Mouse (Mus musculus) CH12.LX (cell line): ENCODE results near the gene Fam129c. TPM values are rescaled to one million over a fixed set of nuclear protein-coding genes. Genes with fewer than 3 reads are reported as not detected.

Experiments
- DNase-seq: peaks from one replicate; pipeline ENCODE4 v3.0.0-alpha.2; 2013; ENCODE audit errors: extremely low read depth
- H3K27ac ChIP-seq: 2 replicates; pipeline ENCODE4 v1.5.1; 2012; ENCODE audit warnings: low read depth, mild to moderate bottlenecking, control low read depth, moderate library complexity; ENCODE audit not compliant: insufficient read depth
- H3K27me3 ChIP-seq: replicated peaks from 2 replicates; pipeline ENCODE3; 2012; ENCODE audit warnings: inconsistent platforms
- H3K36me3 ChIP-seq, 2 experiments: replicated peaks in 1 of 2; 2 replicates each; pipeline versions ENCODE3 to v1.6.1; 2012; ENCODE audit warnings: inconsistent platforms in 1 of 2, low read length in 1 of 2, mild to moderate bottlenecking in 1 of 2, mixed read lengths in 1 of 2, moderate library complexity in 1 of 2; ENCODE audit not compliant: control insufficient read depth in 1 of 2, insufficient read depth in 1 of 2
- H3K4me1 ChIP-seq, 2 experiments: 2 replicates each; pipeline ENCODE4 v1.6.1; 2012; ENCODE audit warnings: inconsistent platforms in 1 of 2, moderate library complexity in 1 of 2; ENCODE audit not compliant: insufficient read depth in 2 of 2, control insufficient read depth in 1 of 2
- H3K4me2 ChIP-seq: 2 replicates; pipeline ENCODE4 v1.6.1; 2012; ENCODE audit warnings: low read depth, mild to moderate bottlenecking, control low read depth; ENCODE audit not compliant: poor library complexity, insufficient read depth, severe bottlenecking
- H3K4me3 ChIP-seq, 3 experiments: fragments of 150-350 bp in 1 of 3; sonication (generic) in 1 of 3; replicated peaks in 1 of 3; 2 replicates each; pipeline versions ENCODE3 to v1.5.1; 2011 to 2012; ENCODE audit warnings: low read depth in 2 of 3, low read length in 2 of 3, mild to moderate bottlenecking in 2 of 3, moderate library complexity in 2 of 3, control low read depth in 1 of 3, improper control_type of control experiment in 1 of 3, inconsistent platforms in 1 of 3, mixed read lengths in 1 of 3; ENCODE audit not compliant: poor library complexity in 1 of 3
- H3K79me2 ChIP-seq: replicated peaks from 2 replicates; pipeline ENCODE4 v1.6.1; 2012; ENCODE audit warnings: mild to moderate bottlenecking, moderate library complexity; ENCODE audit not compliant: control insufficient read depth, poor library complexity, insufficient read depth, severe bottlenecking; ENCODE audit errors: extremely low read depth
- H3K9ac ChIP-seq: 2 replicates; pipeline ENCODE4 v1.6.1; 2012; ENCODE audit warnings: low read depth, mild to moderate bottlenecking, control low read depth, moderate library complexity; ENCODE audit not compliant: insufficient read depth
- H3K9me3 ChIP-seq: replicated peaks from 2 replicates; pipeline ENCODE3; 2012; ENCODE audit warnings: low read length, inconsistent platforms, mixed read lengths
- BHLHE40 ChIP-seq: IDR thresholded peaks from 2 replicates; pipeline ENCODE4 v1.6.1; 2011; ENCODE audit warnings: mild to moderate bottlenecking, low read depth, low read length, improper control_type of control experiment
- CHD1 ChIP-seq: IDR thresholded peaks from 2 replicates; pipeline ENCODE4 v1.6.1; 2012; ENCODE audit warnings: low read depth, low read length, improper control_type of control experiment, inconsistent platforms
- CHD2 ChIP-seq: IDR thresholded peaks from 2 replicates; pipeline ENCODE4 v1.6.1; 2011; ENCODE audit warnings: low read length, improper control_type of control experiment
- CTCF ChIP-seq, 2 experiments: IDR thresholded peaks in 1 of 2; conservative IDR thresholded peaks in 1 of 2; 2 replicates each; pipeline ENCODE4 v1.5.1; 2011 to 2012; ENCODE audit warnings: low read depth in 2 of 2, low read length in 2 of 2, improper control_type of control experiment in 1 of 2, inconsistent platforms in 1 of 2, mild to moderate bottlenecking in 1 of 2, moderate library complexity in 1 of 2
- E2F4 ChIP-seq: IDR thresholded peaks from 2 replicates; pipeline ENCODE4 v1.6.1; 2011; ENCODE audit warnings: low read depth, low read length, improper control_type of control experiment; ENCODE audit not compliant: insufficient replicate concordance
- ELF1 ChIP-seq: IDR thresholded peaks from 2 replicates; pipeline ENCODE4 v1.6.1; 2014; ENCODE audit warnings: low read depth, mild to moderate bottlenecking, inconsistent platforms, low read length, improper control_type of control experiment
- EP300 ChIP-seq: IDR thresholded peaks from 2 replicates; pipeline ENCODE4 v1.6.1; 2011; ENCODE audit warnings: low read length, improper control_type of control experiment
- ETS1 ChIP-seq: conservative IDR thresholded peaks from 2 replicates; pipeline ENCODE4 v1.6.1; 2012; ENCODE audit warnings: low read depth, mild to moderate bottlenecking, inconsistent platforms, low read length, improper control_type of control experiment, moderate library complexity
- GABPA ChIP-seq: IDR thresholded peaks from 2 replicates; pipeline ENCODE4 v1.6.1; 2012; ENCODE audit warnings: low read depth, low read length, improper control_type of control experiment, inconsistent platforms; ENCODE audit not compliant: insufficient replicate concordance
- HCFC1 ChIP-seq: IDR thresholded peaks from 2 replicates; pipeline ENCODE4 v1.6.1; 2012; ENCODE audit warnings: low read depth, mild to moderate bottlenecking, inconsistent platforms, low read length, improper control_type of control experiment
- IRF4 ChIP-seq: IDR thresholded peaks from 2 replicates; pipeline ENCODE4 v1.6.1; 2014; ENCODE audit warnings: low read depth, mild to moderate bottlenecking, inconsistent platforms, low read length, improper control_type of control experiment
- JUND ChIP-seq: conservative IDR thresholded peaks from 2 replicates; pipeline ENCODE4 v1.6.1; 2011; ENCODE audit warnings: low read depth, low read length, improper control_type of control experiment
- KAT2A ChIP-seq: IDR thresholded peaks from 2 replicates; pipeline ENCODE4 v1.6.1; 2012; ENCODE audit warnings: low read length, improper control_type of control experiment, inconsistent platforms; ENCODE audit not compliant: insufficient replicate concordance
- MAFK ChIP-seq: IDR thresholded peaks from 2 replicates; pipeline ENCODE4 v1.6.1; 2011; ENCODE audit warnings: low read length, improper control_type of control experiment; ENCODE audit not compliant: insufficient replicate concordance
- MAX ChIP-seq: IDR thresholded peaks from 2 replicates; pipeline ENCODE4 v1.6.1; 2011; ENCODE audit warnings: low read length, improper control_type of control experiment
- MAZ ChIP-seq: IDR thresholded peaks from 2 replicates; pipeline ENCODE4 v1.6.1; 2012; ENCODE audit warnings: low read depth, mild to moderate bottlenecking, inconsistent platforms, low read length, improper control_type of control experiment, moderate library complexity
- MEF2A ChIP-seq: IDR thresholded peaks from 2 replicates; pipeline ENCODE4 v1.6.1; 2014; ENCODE audit warnings: low read depth, mild to moderate bottlenecking, inconsistent platforms, low read length, improper control_type of control experiment, borderline replicate concordance
- MXI1 ChIP-seq: IDR thresholded peaks from 2 replicates; pipeline ENCODE4 v1.6.1; 2011; ENCODE audit warnings: mild to moderate bottlenecking, low read depth, low read length, improper control_type of control experiment
- MYC ChIP-seq: IDR thresholded peaks from 2 replicates; pipeline ENCODE4 v1.6.1; 2011; ENCODE audit warnings: low read depth, mild to moderate bottlenecking, improper control_type of control experiment, low read length
- NELFE ChIP-seq: IDR thresholded peaks from 2 replicates; pipeline ENCODE4 v1.6.1; 2011; ENCODE audit warnings: low read depth, low read length, improper control_type of control experiment
- NRF1 ChIP-seq: IDR thresholded peaks from 2 replicates; pipeline ENCODE4 v1.6.1; 2014; ENCODE audit warnings: low read depth, mild to moderate bottlenecking, inconsistent platforms, low read length, improper control_type of control experiment, moderate library complexity
- PAX5 ChIP-seq: IDR thresholded peaks from 2 replicates; pipeline ENCODE4 v1.6.1; 2012; ENCODE audit warnings: low read length, inconsistent platforms, mixed read lengths
- POLR2A ChIP-seq: IDR thresholded peaks from 2 replicates; pipeline ENCODE4 v1.6.1; 2011; ENCODE audit warnings: low read depth, mild to moderate bottlenecking, improper control_type of control experiment, low read length
- POLR2AphosphoS2 ChIP-seq: IDR thresholded peaks from 2 replicates; pipeline ENCODE4 v1.6.1; 2011; ENCODE audit warnings: low read depth, low read length, improper control_type of control experiment
- RAD21 ChIP-seq: IDR thresholded peaks from 2 replicates; pipeline ENCODE4 v1.6.1; 2011; ENCODE audit warnings: low read depth, mild to moderate bottlenecking, low read length, improper control_type of control experiment, moderate library complexity
- RCOR1 ChIP-seq: conservative IDR thresholded peaks from 2 replicates; pipeline ENCODE4 v1.6.1; 2012; ENCODE audit warnings: low read depth, mild to moderate bottlenecking, inconsistent platforms, low read length, improper control_type of control experiment
- SIN3A ChIP-seq: IDR thresholded peaks from 2 replicates; pipeline ENCODE4 v1.6.1; 2012; ENCODE audit warnings: low read length, improper control_type of control experiment, inconsistent platforms
- TBP ChIP-seq: conservative IDR thresholded peaks from 2 replicates; pipeline ENCODE4 v1.6.1; 2011; ENCODE audit warnings: low read depth, low read length, improper control_type of control experiment
- TCF12 ChIP-seq: IDR thresholded peaks from 2 replicates; pipeline ENCODE4 v1.6.1; 2014; ENCODE audit warnings: low read depth, mild to moderate bottlenecking, inconsistent platforms, low read length, improper control_type of control experiment
- UBTF ChIP-seq: IDR thresholded peaks from 2 replicates; pipeline ENCODE4 v1.6.1; 2012; ENCODE audit warnings: low read depth, mild to moderate bottlenecking, inconsistent platforms, low read length, improper control_type of control experiment, moderate library complexity
- USF1 ChIP-seq: IDR thresholded peaks from 2 replicates; pipeline ENCODE4 v1.6.1; 2014; ENCODE audit warnings: low read depth, mild to moderate bottlenecking, inconsistent platforms, low read length, improper control_type of control experiment
- USF2 ChIP-seq: conservative IDR thresholded peaks from 2 replicates; pipeline ENCODE4 v1.6.1; 2011; ENCODE audit warnings: low read depth, low read length, improper control_type of control experiment
- ZC3H11A ChIP-seq: IDR thresholded peaks from 2 replicates; pipeline ENCODE4 v1.6.1; 2012; ENCODE audit warnings: low read depth, mild to moderate bottlenecking, inconsistent platforms, low read length, improper control_type of control experiment
- ZKSCAN1 ChIP-seq: IDR thresholded peaks from 2 replicates; pipeline ENCODE4 v1.6.1; 2012; ENCODE audit warnings: low read depth, inconsistent platforms, low read length, improper control_type of control experiment, borderline replicate concordance
- ZMIZ1 ChIP-seq: IDR thresholded peaks from 2 replicates; pipeline ENCODE4 v1.6.1; 2012; ENCODE audit warnings: low read depth, mild to moderate bottlenecking, inconsistent platforms, low read length, improper control_type of control experiment
- ZNF384 ChIP-seq: IDR thresholded peaks from 2 replicates; pipeline ENCODE4 v1.6.1; 2012; ENCODE audit warnings: low read depth, low read length, improper control_type of control experiment, inconsistent platforms
- dilution Hi-C: fragments of 300-500 bp; cut with MboI; formaldehyde crosslinking; loops from 2 replicates; pipeline ENCODE4 v1.14.3; 2020; ENCODE audit warnings: low sequenced_read_pairs; ENCODE audit not compliant: extremely low pct_unique_long_range_greater_than_20kb, extremely low pct_ligation_motif_present
- in situ Hi-C: fragments of 300-500 bp; cut with MboI; formaldehyde crosslinking; loops from 3 replicates; pipeline ENCODE4 v1.14.3; 2019; ENCODE audit warnings: low sequenced_read_pairs, low pct_ligation_motif_present, low pct_unique_long_range_greater_than_20kb, mixed read lengths
- polyA plus RNA-seq: library from polyadenylated mRNA; unstranded; fragments of >175 nt; gene quantifications from 2 replicates; pipeline ENCODE4 v1.2.1, GENCODE M21; 2012; ENCODE audit warnings: low read depth; ENCODE audit not compliant: insufficient read length
- total RNA-seq, 2 experiments: library from RNA; depleted of rRNA; stranded (reverse); fragments of 300-350 nt in 1 of 2; fragments of >200 nt in 1 of 2; gene quantifications; 2 replicates each; pipeline ENCODE4 v1.2.3; 2012 to 2014

The Fam129c gene
- total and polyA plus RNA-seq, 3 experiments = 89.2 to 98.6 (median 95.2) TPM

DNA sequence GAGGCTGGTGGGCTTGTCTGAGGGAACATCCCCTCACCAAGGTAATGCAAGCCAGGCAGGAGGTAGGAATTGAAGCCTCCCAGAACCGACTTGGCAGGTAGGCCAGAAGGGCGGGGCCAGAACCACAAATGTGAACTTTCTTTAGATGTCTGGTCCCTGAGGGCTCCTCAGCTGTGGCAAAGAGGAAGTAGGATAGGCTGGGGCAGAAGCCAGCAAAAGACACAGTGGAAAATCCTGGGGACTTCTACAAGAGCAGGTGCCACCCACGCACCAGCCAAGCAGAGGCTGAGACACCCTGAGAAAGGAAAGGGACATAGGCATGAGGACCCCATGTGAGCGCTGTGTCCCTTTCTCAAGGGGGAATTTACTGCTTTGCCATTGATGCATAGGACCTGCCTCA lies 650 bp upstream of the Fam129c start (continued):
- TF ChIP-seq RCOR1 (0 out of 2 replicates have a peak, but pooled peaks have one; percentile 55), PAX5 (no peak), ZC3H11A (no peak), GABPA (no peak), ELF1 (peak; percentile 63; the same call in 1 of the 2 replicates), TCF12 (peak; percentile 99), HCFC1 (peak; percentile 32; the same call in 1 of the 2 replicates), EP300 (peak; percentile 98), MEF2A (peak; percentile 92), SIN3A (peak; percentile 68), MYC (peak; percentile 75), MAX (peak; percentile 70), POLR2A (peak; percentile 40; the same call in 1 of the 2 replicates), BHLHE40 (peak; percentile 95), NRF1 (0 out of 2 replicates have a peak, but pooled peaks have one; percentile 37)

DNA sequence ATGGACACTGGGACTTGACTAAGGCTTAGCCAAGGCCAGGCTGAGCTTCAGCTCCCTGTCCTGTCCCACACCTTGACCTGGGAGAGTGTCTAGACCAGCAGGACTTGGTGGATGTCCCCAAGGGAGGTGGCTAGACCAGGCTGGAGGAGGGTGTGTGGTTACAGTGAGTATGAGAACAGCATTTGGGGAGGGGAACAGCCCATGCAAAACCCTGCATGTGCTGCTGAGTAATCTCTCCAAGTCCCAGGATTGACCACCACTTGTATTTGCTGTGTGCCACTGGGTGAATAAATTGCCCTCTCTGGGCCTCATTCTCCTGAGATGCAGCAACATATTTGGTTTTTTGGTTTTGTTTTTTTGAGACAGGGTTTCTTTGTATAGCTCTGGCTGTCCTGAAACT lies 927 bp downstream of the Fam129c start:
- Histone ChIP-seq H3K79me2 (peaks cover 10% of the 10 kb centered on the region), H3K4me1 (peaks cover 43 to 76% of the 10 kb centered on the region in 2 experiments), H3K27me3 (no peaks in the 10 kb centered on the region), H3K4me2 (0 out of 2 replicates have a peak overlapping the region, but pooled peaks have one; percentile 40), H3K9me3 (no peaks in the 10 kb centered on the region), H3K9ac (no peak overlapping the region), H3K27ac (peak overlapping the region; percentile 98), H3K4me3 (peak overlapping the region; percentile 50 to 71 (median 63)), H3K36me3 (peaks cover 25 to 60% of the 10 kb centered on the region in 2 experiments)
- in situ Hi-C loops = no loop called here
- DNase-seq = no peak
- dilution Hi-C loops = no loop called here
- TF ChIP-seq HCFC1 (no peak), UBTF (no peak), GABPA (no peak), JUND (no peak), ZC3H11A (no peak), CHD1 (no peak), POLR2AphosphoS2 (no peak), ETS1 (peak; percentile 88), MXI1 (peak; percentile 19; the same call in 1 of the 2 replicates), USF1 (no peak), USF2 (no peak), CHD2 (no peak), MAZ (0 out of 2 replicates have a peak, but pooled peaks have one; percentile 37), BHLHE40 (peak; percentile 97), CTCF (conservative IDR thresholded peaks at IDR 0.05 in 1 of 2, IDR thresholded peaks at IDR 0.05 in 1 of 2; ENCODE audit: low read depth in 2 of 2, low read length in 2 of 2) (no peak), PAX5 (no peak), RAD21 (no peak), NRF1 (no peak), MYC (peak; percentile 70), RCOR1 (peak; percentile 59; the same call in 1 of the 2 replicates), NELFE (no peak), ZKSCAN1 (no peak), TBP (no peak), ZNF384 (no peak), IRF4 (peak; percentile 85), KAT2A (no peak), ZMIZ1 (no peak), E2F4 (no peak), MAFK (no peak), SIN3A (peak; percentile 64), MEF2A (no peak), POLR2A (peak; percentile 45; the same call in 1 of the 2 replicates)
